In genomic region chr19:34655227-34655805, GRCm38 (mm10) we compare ENCODE assay signal across 24 mouse cellular contexts. TPM values are rescaled to one million over a fixed set of nuclear protein-coding genes. Genes with fewer than 3 reads are reported as not detected.
A peak's percentile ranks its signal among the peaks of the same experiment; 100 is the strongest.
DNase-seq lines count a peak whose midpoint lies in the region; ATAC-seq lines count a peak whose summit lies in the region.
"Had no signal": no experiment of that assay in that cellular context is flagged by ENCODE, and none has a peak within 500 bp of the region (broad histone marks: within the 10 kb centered on the region; RNA-seq: fewer than 3 reads in every experiment).

No protein-coding gene starts in this region.

- peaks cover 15% of the 10 kb centered on the region for H3K4me1 ChIP-seq in liver, embryonic 11.5 days (replicated peaks; ENCODE audit: control insufficient read depth, insufficient read depth, low read length)
- peaks cover 50% of the 10 kb centered on the region for H3K4me1 ChIP-seq in liver, embryonic 15.5 days (replicated peaks)
- no peaks in the 10 kb centered on the region for H3K4me1 ChIP-seq in limb, embryonic 10.5 days
- H3K4me1 ChIP-seq: embryonic facial prominence, embryonic 10.5 days; forebrain, embryonic 13.5 days; hindbrain, embryonic 12.5 days had no signal

- no peak overlapping the region for H3K4me3 ChIP-seq in liver, embryonic 11.5 days (ENCODE audit: low read depth, low read length)
- H3K4me3 ChIP-seq in liver, embryonic 15.5 days (replicated peaks), result no peak overlapping the region
- no peak overlapping the region for H3K4me3 ChIP-seq in limb, embryonic 10.5 days
- H3K4me3 ChIP-seq: embryonic facial prominence, embryonic 10.5 days; forebrain, embryonic 13.5 days; heart, adult 2 months; hindbrain, embryonic 12.5 days had no signal

- no peaks in the 10 kb centered on the region for H3K27me3 ChIP-seq in liver, embryonic 11.5 days (replicated peaks; ENCODE audit: control insufficient read depth, insufficient read depth, low read length)
- no peaks in the 10 kb centered on the region for H3K27me3 ChIP-seq in liver, embryonic 15.5 days
- no peaks in the 10 kb centered on the region for H3K27me3 ChIP-seq in limb, embryonic 10.5 days (ENCODE audit: low read depth, poor library complexity, severe bottlenecking)
- H3K27me3 ChIP-seq: CH12.LX; forebrain, embryonic 13.5 days; hindbrain, embryonic 12.5 days had no signal

- H3K36me3 ChIP-seq in liver, embryonic 11.5 days (ENCODE audit: control insufficient read depth, insufficient read depth, low read length), result no peaks in the 10 kb centered on the region
- no peaks in the 10 kb centered on the region for H3K36me3 ChIP-seq in liver, embryonic 15.5 days (replicated peaks)
- no peaks in the 10 kb centered on the region for H3K36me3 ChIP-seq in limb, embryonic 10.5 days
- H3K36me3 ChIP-seq: embryonic facial prominence, embryonic 10.5 days; hindbrain, embryonic 12.5 days had no signal

- H3K27ac ChIP-seq in liver, embryonic 11.5 days (ENCODE audit: low read depth, low read length), result peak overlapping the region; percentile 65; the same call in 1 of the 2 replicates
- H3K27ac ChIP-seq in liver, embryonic 15.5 days (replicated peaks), result peak overlapping the region; percentile 92
- no peak overlapping the region for H3K27ac ChIP-seq in limb, embryonic 10.5 days
- H3K27ac ChIP-seq: embryonic facial prominence, embryonic 10.5 days; forebrain, embryonic 13.5 days; heart, adult 2 months; hindbrain, embryonic 12.5 days had no signal

- H3K9me3 ChIP-seq in liver, embryonic 11.5 days (ENCODE audit: control insufficient read depth, low read length), result no peaks in the 10 kb centered on the region
- H3K9me3 ChIP-seq in liver, embryonic 15.5 days (replicated peaks), result no peaks in the 10 kb centered on the region
- no peaks in the 10 kb centered on the region for H3K9me3 ChIP-seq in limb, embryonic 10.5 days (replicated peaks)
- H3K9me3 ChIP-seq: embryonic facial prominence, embryonic 10.5 days; forebrain, embryonic 13.5 days; hindbrain, embryonic 12.5 days had no signal

- no peak for DNase-seq in liver, embryonic 11.5 days (ENCODE audit: low spot score)
- DNase-seq in liver (no peak), ZHBTc4 (ENCODE audit: low read depth, low spot score) (peak; percentile 83)
- DNase-seq in limb, embryonic 10.5 days (ENCODE audit: low spot score), result no peak
- no peak for DNase-seq in thymus, postnatal 25 days
- DNase-seq in heart, adult 18-20 months, result no peak
- DNase-seq: adrenal gland, adult 2 months; adrenal gland, postnatal 36 days; cerebellum, adult 2 months; cerebellum, postnatal 10 days; gastrocnemius, postnatal 36 days; heart, adult 2 months; heart, postnatal 10 days; heart, postnatal 4 days had no signal

- ATAC-seq in liver, embryonic 11.5 days (replicated peaks; ENCODE audit: low FRiP score), result no peak
- no peak for ATAC-seq in liver, embryonic 15.5 days (ENCODE audit: insufficient read depth)
- ATAC-seq: forebrain, embryonic 13.5 days; hindbrain, embryonic 16.5 days; inflammation-experienced regulatory T-cells, adult 6 months had no signal

- 84% methylated on average over 10 of the region's 10 CpGs for WGBS in liver, embryonic 11.5 days
- 81% methylated on average over 10 of the region's 10 CpGs for WGBS in liver, embryonic 15.5 days (ENCODE audit: insufficient replicate concordance)
- 85% methylated on average over 10 of the region's 10 CpGs for WGBS in limb, embryonic 10.5 days

- no peak overlapping the region for H3K4me2 ChIP-seq in liver, embryonic 11.5 days
- H3K4me2 ChIP-seq in liver, embryonic 15.5 days, result no peak overlapping the region
- H3K4me2 ChIP-seq: forebrain, embryonic 13.5 days; hindbrain, embryonic 12.5 days had no signal

- H3K9ac ChIP-seq in liver, embryonic 11.5 days (ENCODE audit: low read depth, low read length), result no peak overlapping the region
- H3K9ac ChIP-seq in liver, embryonic 15.5 days, result no peak overlapping the region
- H3K9ac ChIP-seq: forebrain, embryonic 13.5 days; hindbrain, embryonic 12.5 days had no signal

RNA-seq across cellular contexts. Expression of gene Ifit1, which starts 14.6 kb away (rescaled TPM):
- 0.13 and 0.14 TPM in 2 replicates for polyA plus RNA-seq in liver, embryonic 11.5 days (2014; fragmentation: Nextera tagmentation; extraction: Ambion mirVana)
- 0.99 and 1.5 TPM in 2 replicates for polyA plus RNA-seq in liver, embryonic 15.5 days (2015; fragmentation: Nextera tagmentation; extraction: Ambion mirVana)
- polyA plus RNA-seq in limb, embryonic 10.5 days (2016; fragmentation: Nextera tagmentation; extraction: Ambion mirVana), result not detected in 2 replicates
- 1 to 10 TPM; 1.8 to 2.0 TPM for total RNA-seq in heart, adult 18-20 months (2021)

RNA-seq across cellular contexts. Expression of gene Ifit1bl2, which starts 14.8 kb away (rescaled TPM):
- polyA plus RNA-seq in liver, embryonic 11.5 days (2014; fragmentation: Nextera tagmentation; extraction: Ambion mirVana), result not detected in 2 replicates
- 0.07 and 0.21 TPM in 2 replicates for polyA plus RNA-seq in liver, embryonic 15.5 days (2015; fragmentation: Nextera tagmentation; extraction: Ambion mirVana)
- not detected in 2 replicates for polyA plus RNA-seq in limb, embryonic 10.5 days (2016; fragmentation: Nextera tagmentation; extraction: Ambion mirVana)
- total RNA-seq in heart, adult 18-20 months (2021), result 1 to 10 TPM; 1.1 to 2.1 TPM
- total RNA-seq: gastrocnemius, adult 8-10 months; MEL had no signal

RNA-seq across cellular contexts. Expression of gene Ifit3b, which starts 47.5 kb away (rescaled TPM):
- not detected in 2 replicates for polyA plus RNA-seq in liver, embryonic 11.5 days (2014; fragmentation: Nextera tagmentation; extraction: Ambion mirVana)
- polyA plus RNA-seq in liver, embryonic 15.5 days (2015; fragmentation: Nextera tagmentation; extraction: Ambion mirVana), result 0.28 and 0.61 TPM in 2 replicates
- 0.23 TPM in 1 of 2 replicates, not detected in the other for polyA plus RNA-seq in limb, embryonic 10.5 days (2016; fragmentation: Nextera tagmentation; extraction: Ambion mirVana)
- 1 to 10 TPM in 1 of 2 experiments, under 1 TPM in 1; 0.90 to 1.5 TPM for total RNA-seq in heart, adult 18-20 months (2021)
- total RNA-seq: CH12.LX, MEL had no signal
- polyA plus RNA-seq: embryonic facial prominence, embryonic 10.5 days; embryonic facial prominence, embryonic 14.5 days; forebrain, embryonic 13.5 days; hindbrain, embryonic 12.5 days had no signal

RNA-seq across cellular contexts. Expression of gene Ifit1bl1, which starts 53.6 kb away (rescaled TPM):
- polyA plus RNA-seq in liver, embryonic 11.5 days (2014; fragmentation: Nextera tagmentation; extraction: Ambion mirVana), result 0.07 and 0.13 TPM in 2 replicates
- polyA plus RNA-seq in liver, embryonic 15.5 days (2015; fragmentation: Nextera tagmentation; extraction: Ambion mirVana), result 0.16 and 0.17 TPM in 2 replicates
- polyA plus RNA-seq in limb, embryonic 10.5 days (2016; fragmentation: Nextera tagmentation; extraction: Ambion mirVana), result not detected in 2 replicates
- 1 to 10 TPM; 1.3 to 2.5 TPM for total RNA-seq in heart, adult 18-20 months (2021)
- total RNA-seq: gastrocnemius, adult 8-10 months; gastrocnemius, postnatal 36 days; MEL had no signal
